Mouse (Mus musculus): ENCODE data around the gene Sco1.

GRCm38 (mm10) chr11:67048496-67048895, 4.0 kb upstream of the Sco1 start:
- TF ChIP-seq POLR2A (IDR thresholded peaks at IDR 0.05; ENCODE audit: low read depth, low read length): no peak
- TF ChIP-seq CTCF (IDR thresholded peaks at IDR 0.05; ENCODE audit: borderline replicate concordance, insufficient read depth, low read length): no peak
